Mouse (Mus musculus) heart, adult 18-20 months (tissue): ENCODE measurements at regions not wholly inside any gene's neighbourhood (a gene's known extent, or its start where the extent isn't known, plus 50 kb on each side); places are given as distances from the start of the nearest gene placed in this dataset.

Experiments
- DNase-seq, 2 experiments: peaks; one replicate each; pipeline ENCODE4 v3.0.0; 2021 to 2022; ENCODE audit warnings: mixed read lengths in 1 of 2

DNA sequence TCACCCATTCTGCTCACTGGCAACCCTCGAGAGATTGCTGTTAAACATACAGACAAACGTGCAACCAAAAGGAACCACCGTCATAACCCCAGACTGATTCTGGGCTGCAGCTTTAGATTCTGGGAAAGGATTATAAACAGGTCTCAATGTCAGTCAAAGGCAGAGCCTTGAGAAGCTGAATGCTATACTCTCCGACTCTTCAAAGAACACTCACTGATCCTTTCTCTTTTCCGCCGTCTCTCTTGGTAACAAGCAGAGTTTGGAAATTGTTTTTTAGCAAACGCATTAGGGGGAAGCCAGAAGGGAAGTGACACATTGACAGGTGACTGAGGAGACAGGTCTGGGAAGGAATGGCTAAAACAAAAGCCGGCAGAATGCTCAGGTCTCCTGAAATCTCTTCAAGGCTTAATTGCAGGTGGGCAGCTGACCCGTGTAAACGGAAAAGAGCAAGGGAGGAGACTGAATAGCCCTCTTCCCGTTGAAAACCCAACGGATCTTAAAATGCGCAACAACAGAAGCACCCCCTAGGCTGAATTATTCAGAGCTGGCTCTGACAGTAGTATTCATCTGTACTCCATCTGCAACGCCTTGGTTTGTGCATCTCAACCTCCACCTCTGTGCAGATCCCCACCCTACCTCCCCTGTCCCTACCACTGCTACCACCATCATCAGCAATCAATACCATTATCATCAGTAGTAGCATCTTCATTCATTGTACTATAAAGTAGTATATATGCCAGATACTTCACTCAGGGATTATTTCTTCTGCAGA lies 219.6 kb downstream of the Tmem38b start:
- no peak for DNase-seq

DNA sequence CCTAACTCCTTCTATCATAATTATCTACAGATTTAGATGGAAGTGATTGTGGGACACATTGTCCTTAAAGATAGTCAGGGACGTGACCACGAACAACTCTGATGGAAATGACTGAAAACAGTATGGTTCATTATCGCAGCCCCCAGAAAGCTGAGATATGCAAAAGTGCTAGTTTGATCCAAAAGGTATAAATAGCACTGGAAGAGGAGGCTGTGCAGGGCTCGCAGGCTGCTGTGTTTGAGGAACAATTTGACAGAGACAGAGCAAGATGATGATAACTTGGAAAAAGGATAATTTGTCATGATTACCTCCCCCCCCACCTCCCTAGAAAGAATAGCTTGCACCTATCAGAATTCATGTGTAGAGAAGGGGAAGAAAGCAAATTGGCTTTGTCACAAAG lies 238.5 kb downstream of the Tmem38b start:
- no peak for DNase-seq

DNA sequence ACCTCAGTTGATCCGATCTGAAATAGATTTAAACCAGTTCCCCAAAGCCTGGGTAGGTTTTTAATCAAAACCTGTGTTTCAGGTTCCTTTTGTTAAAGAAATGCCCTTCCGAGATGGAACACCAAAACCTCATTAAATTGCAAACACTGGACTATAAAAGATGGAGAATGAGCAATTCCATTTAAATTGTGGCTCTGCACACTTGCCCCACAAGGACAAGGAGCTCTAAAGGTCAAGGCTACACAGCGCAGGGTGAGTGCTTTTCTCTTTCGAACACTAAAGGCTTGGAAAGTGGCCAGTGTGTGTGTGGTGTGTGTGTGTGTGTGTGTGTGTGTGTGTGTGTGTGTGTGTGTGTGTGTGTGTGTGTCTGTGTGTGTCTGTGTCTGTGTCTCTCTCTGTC lies 246.1 kb downstream of the Tmem38b start:
- no peak for DNase-seq

DNA sequence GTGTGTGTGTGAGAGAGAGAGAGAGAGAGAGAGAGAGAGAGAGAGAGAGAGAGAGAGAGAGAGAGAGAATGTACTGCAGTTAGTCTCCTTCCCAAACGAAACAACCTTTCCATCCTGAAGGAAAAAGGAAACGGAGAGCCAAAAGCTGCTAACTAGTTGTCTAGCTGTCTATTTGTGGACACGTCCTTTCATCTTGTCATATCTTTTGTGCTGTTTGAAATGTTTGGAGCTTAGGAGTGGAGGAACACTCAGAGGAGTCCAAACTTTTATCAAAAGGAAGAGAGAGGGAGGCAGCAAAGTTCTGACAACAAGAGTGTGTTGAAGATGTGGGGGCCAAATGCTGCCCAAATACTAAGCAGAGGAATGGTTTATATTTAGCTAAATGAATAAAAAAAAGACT lies 246.6 kb downstream of the Tmem38b start:
- DNase-seq, result no peak

DNA sequence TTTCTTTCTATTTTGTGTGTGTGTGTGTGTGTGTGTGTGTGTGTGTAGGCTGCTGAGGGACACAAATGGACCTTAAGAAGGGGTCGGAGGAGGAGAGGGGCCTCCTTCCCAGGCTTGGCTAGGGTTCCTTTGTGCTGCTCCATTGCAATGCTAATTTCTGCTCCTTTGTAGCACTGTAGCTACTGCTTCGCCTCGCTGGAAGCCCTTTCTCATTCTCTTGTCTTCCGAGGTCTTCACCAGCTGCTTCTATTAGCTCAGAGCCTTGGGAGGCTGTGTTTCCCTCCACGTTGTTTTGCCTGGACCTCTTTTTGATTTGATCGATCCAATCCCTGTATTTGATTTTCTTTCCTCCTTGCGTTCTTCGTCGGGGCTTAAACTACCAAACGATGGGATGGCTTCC lies 247.1 kb downstream of the Tmem38b start:
- no peak for DNase-seq

DNA sequence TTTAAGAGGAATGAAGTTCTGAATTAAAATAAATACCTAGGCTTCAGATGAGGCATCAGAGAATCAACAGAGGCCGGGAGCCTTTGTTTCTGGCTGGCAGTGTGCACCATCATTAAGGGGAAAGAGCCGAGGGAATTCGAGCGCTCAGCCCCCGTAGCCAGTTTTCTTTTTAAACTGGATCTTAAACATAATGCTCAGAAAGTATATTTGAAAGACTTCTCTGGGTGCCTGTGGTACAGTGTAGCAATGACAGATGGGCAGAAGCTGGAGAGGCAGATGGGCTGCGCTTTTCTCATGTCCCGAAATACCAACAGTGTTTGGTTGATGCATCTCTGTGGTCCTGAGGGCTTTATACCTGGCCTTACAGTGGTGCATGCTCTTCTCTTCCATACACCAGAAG lies 247.6 kb downstream of the Tmem38b start:
- DNase-seq, result no peak

DNA sequence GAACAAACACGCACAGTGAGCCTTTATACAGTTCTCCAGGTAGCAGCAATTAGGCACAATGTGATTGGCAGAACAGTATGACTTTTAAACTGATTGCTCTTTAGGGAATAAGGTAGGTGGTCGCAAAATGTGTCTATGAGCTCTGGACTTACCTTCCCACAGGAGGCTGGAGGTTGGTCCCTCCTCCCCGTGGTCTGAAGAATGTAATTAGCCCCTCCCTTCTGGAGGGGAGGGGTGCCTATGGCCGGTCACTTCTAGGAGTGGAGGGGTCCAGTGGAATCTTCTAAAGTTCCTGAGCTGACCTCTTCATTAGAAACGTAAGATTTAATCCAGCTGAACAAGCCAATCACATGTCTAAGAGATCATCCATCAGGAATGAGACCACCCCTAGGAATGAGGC lies 248.4 kb downstream of the Tmem38b start:
- DNase-seq, result no peak

DNA sequence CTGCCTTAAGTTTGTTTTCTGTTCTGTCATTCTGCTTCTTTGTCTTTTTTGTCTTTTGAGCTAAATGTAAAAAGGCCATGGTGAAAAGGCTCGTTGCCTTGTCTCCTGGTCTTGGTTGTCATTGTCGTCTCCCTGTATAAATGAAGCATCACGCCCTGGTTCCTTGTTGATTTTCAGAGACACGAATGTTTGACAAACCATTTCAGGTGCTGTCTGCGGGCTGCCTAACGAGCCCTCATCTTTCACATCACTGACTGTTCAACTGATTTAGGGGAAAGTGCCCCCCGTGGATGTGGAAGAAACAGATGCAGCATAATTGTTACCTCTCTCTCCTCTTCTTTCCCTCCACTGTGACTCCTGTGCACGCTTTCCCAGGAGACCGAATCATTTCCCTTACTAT lies 254.7 kb downstream of the Tmem38b start:
- no peak for DNase-seq

DNA sequence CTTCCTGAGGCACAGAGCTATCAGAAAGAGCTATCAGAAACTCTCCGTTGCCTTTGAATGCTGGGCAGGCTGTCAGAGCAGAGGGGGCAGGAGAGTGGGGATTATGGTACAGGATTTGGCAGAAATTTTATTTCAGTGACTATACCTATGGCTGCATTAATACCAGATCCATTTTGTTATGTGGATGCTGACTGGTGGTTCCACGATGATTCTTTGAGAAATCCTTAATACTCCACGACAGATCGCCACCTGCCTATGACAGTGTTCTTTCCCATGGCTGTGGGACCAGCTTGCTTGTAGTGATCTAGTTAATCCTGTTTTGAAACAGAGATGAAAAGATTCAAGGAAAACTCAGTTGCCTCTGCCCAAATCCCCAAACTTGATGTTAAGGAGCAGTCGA lies 255.6 kb downstream of the Tmem38b start:
- no peak for DNase-seq

DNA sequence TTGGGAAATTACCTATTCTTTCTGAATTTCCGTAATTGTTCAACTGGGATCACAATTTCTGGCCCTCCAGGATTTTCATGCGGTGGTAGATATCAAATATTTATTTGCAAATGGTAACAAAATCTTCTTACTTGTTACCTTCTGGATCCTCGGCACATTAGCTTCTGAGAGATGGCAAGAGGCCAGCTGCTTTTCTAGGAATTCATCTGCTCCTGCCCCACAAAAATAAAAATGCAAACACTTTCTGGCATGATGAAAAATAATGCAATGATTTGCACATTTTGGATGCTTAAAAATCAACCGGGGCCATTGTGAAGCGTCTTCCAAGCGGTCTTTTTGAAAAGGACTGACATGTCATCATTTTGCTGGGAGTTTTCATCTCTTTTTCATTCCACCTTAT lies 258.9 kb downstream of the Tmem38b start:
- DNase-seq, result no peak

DNA sequence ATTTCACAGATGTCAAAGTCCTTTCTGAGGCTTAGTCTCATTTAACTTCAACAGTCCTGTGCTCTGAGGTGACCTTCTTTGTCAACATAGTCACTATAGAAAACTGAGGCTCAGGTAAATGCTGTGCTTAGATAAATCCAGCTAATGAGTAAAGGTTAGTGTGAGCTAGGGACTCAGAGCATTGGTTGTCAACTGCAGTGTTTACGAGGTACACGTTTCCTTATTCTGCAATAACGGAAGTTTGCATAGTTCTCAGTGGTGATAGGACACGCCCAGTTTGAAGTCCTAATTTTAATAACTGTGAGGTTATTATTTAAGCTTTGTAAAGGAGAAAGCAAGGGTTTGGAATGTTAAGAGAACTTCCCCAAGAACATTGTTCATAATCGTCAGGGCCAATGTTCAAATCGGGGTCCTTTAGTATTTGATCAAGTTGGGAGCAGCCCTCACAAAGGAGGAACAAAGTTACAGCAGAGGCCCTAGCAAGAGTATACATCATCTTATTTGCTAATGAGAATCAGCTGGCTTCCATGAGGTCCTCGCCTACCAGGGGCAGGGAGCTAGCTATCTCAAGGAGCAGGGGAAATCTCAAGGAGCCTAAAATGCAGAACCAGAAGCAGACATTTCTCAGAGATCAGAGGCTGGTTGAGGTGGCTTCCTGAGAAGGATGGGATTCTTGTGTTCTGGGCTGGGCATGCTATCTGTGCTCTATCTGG lies 268.6 kb downstream of the Tmem38b start:
- DNase-seq, result no peak

DNA sequence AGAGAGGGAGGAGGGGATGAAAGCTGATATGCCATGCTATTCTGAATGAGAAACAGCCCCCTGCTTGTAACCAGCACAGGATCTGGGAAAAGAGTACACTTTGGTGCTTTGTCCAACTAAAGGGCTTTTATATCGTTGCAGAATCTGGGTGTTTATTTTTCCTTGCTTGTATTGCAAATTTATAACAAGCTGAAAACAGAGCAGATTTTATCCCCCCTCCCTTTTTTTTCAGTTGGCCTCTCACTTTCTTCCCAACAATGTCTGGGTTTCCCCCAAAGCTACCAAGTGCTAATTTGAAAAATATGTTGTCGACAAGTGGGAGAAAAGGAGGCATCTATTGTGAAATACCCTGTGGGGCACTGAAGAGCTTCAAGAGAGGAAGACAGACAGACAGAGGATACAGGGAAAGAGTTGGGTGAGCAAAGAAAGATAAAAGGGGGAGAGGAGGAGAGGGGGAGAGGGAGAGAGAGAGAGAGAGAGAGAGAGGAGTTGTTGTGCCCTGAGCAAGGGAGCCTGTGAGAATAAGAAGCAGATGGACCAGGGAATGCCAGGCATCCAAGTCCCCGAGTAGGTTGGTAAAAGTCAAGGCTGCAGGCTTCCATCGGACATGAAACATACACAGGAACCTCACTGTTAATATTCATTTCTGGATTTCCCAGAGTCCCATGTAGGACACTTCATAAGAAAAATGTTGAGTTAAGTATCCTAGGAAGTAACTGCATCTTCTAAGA lies 269.5 kb downstream of the Tmem38b start:
- no peak for DNase-seq

DNA sequence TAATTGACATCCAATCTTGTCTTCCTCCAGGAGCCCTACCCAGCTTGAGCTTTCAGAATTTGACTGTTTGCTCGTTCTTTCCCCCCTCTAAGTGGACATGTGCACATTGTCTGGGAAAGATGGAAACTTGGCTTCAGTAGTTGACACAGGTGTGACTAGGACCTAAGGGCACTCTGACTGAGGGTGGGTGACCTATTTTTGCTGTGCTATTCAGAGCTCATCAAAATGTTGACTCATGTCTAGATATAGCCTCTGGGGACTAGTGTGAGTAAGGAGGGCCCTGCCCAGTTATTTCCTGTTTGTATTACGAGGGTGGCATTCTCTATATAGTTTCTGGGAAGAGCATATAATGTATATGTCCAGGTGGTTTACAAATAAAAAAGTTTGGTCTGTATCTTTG lies 271.7 kb downstream of the Tmem38b start:
- no peak for DNase-seq

DNA sequence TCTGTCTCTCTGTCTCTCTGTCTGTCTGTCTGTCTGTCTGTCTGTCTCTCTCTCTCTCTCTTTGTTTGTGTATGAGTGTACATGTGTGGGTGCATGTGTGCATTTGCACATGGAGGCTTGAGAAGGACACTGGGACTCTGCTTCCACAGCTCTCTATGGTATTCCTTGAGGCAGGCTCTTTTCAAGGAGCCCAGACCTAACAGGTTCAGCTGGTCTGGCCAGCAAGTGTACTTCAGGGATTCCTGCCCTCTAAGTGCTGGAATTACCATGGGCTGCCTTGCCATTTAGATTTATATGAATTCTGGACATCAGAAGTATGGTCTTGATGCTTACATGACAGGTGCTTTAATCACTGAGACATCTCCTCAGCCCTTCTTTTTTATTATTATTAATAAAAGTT lies 274.4 kb downstream of the Tmem38b start:
- DNase-seq, result no peak

DNA sequence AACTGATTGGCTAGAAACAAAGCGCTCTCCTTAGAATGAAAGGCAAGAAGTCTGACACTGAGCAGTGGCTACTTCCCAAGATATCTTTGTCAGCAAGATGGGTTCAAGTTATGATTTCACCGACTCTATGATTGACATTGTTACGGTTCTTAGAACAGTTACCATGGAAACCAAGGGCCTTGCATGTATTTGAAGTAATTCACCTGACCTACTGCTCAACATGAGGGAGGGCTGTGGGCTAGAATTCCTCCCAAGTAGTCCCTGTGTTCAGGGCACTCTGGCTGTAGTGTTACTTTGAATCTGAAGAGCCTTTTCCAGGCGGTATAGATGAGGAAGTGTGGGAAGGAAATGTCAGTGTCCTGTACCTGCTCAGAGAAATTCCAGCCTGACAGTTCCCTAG lies 281.1 kb downstream of the Tmem38b start:
- DNase-seq, result no peak

DNA sequence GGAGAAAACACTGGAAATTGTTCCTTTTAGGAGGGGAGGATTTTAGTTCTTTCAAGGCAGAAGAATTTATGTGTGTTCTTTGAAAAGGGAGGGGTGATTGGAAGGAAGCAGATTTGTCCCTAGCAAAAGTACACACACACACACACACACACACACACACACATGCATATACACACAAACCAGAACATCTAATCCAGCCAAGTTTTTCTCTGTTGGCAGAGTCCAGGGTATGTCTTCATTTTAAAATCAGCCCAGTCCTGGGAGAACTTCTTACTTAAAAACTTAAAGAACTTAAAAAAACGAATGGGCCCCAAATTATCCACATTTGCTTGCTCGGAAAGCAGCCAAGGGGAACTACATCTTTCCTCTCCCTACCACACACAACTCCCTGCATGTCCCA lies 290.5 kb downstream of the Tmem38b start:
- DNase-seq, result no peak

DNA sequence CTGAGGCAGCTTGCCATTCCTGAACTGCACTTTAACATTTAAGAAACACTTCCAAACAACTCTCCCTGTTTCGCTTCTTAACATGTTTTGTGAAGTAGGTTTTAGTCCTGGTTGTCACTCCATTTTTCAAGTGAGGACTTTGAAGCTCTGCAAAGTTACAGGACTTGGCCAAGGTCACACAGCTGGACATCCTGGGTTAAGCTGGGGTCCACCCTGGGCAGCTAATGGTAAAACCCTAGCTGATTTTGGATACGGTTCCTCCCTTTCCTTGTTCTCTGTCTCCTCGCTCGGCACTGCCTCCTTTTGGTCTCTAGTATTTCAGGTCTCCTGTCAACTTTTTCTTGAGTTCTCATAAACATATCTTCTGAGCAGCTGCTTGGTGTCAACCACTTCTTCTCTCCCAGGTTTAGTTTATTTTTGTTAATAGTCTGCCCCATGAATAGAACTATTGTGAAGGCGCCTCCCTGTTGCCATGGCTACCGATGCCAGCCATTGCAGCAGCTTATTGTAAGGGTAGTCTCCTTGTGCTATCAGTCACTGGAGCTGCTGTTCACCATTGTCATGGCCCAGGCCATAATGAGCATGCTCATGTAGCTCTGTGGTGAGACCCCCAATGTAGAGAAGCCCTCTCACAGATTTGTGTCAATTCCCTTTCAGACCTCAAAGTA lies 292.5 kb downstream of the Tmem38b start:
- DNase-seq, result no peak

DNA sequence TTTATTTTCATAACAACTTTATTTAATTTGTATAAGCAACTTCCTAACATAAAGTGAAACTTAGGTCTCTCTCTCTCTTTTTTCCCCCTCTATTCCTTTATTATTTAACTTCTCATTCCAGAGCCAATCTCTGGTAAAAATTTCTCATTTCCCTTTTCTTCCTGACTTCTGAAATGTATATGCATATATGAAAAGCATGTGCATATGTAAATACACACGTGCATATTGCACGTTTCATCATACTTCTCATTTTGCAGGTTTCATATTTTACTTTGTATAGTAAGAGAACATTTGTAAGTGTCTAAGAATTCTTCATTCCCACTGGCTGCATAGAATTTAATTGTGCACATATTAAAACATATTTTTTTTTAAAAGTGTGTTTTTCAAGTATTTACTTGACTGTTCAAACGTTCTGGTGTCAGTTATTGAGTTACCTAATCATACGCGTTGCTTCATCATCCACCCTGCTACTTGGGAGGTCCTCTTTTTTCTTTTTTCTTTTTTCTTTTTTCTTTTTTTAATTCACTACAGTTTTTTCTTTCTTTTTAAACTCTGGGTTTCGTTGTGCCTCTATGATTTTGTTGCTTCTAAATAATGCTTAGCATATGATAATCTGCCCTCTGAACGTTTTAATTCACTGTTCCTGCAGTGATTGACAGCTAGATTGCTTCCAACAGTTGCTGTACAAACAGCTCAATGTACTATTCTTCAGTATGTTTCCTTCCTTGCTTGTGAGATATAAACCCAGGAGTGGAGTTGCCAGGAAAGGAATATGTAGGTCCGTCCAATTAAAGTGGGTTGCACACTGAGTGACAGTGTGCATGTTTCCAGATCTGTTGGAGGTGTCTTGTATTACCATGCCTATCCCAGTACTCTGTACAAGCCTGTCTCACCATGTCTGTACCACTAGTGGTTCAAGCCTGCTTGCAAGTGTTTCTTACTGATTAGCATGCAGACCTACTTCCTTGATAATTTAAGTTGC lies 303.2 kb downstream of the Tmem38b start:
- DNase-seq, result no peak

DNA sequence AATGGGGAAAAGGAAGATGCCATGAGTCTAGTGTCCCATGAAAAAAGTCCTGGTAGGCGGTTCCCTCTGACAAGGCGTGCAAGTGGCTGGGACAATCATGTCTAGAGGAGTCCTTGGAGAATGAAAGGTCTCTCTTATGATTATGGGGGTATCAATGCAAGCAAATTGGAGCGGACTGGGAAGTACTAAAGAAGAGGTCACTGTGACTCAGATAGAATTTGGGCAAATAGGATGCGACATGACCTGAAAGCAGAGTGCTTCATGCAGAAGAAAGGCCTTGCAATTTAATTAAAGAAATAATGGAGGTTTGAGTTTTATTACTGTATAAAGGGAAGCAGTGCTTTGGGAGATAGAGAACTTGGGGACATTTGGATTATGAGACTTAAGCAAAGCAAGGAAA lies 330.3 kb downstream of the Tmem38b start:
- no peak for DNase-seq

DNA sequence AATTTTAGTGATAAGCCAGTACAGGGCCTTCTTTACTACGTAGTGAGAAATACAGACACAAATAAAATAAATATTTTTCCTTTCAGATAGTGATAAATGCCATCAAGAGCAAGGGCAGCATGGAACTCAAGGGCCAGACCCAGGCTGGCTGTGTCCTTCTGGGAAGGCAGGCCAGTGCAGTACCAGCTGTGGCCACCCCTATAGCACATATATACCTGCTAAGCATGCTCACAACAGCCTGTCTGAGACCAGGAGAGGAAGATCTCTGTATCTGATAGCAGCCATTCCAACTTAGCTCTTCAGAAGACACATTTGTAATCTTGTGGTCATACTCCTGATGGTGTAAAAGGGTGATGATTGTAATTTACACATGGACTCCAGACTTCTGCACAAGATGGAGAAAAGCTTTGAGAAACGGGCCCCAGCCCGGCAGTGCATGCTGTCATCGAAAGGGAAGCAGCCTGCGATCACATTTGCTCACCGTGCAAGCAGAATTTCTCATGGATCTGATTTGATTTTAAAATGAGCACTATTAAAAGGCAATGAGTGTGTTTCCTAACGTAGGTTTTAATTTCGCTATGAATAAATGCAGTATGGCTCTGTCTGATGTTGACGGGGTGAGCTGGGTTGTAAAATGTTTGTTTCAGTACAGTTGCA lies 335.6 kb downstream of the Tmem38b start:
- no peak for DNase-seq

DNA sequence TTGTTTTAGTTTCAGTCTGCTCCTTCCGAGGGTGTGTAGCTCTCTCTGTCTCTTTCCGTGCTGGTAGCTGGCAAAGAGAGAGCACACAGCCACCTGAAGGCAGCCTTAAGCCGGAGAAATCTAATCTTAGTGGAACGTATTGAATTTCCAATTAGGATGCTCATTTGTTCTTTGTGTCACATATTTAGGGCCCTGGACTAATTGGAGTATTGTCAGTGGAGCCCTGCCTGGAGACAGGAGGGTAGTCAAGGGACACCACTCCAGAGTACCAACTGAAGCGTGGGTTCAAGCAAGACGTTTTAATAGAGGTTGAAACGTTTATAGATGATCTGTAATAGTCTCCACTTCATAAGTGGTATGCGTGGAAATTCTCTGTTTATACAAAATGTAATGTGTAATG lies 336.5 kb downstream of the Tmem38b start:
- DNase-seq, result no peak
